Mouse (Mus musculus) hindbrain, embryonic 12.5 days (tissue): ENCODE results near the gene Ces1f. TPM values are rescaled to one million over a fixed set of nuclear protein-coding genes. Genes with fewer than 3 reads are reported as not detected.

ENCODE experiments used
- polyA plus RNA-seq: library from polyadenylated mRNA; unstranded; fragments of >200 nt; fragmentation: Nextera tagmentation; extraction: Ambion mirVana; gene quantifications from 2 replicates; pipeline ENCODE4 v1.2.1, GENCODE M21; 2016

Gene Ces1f
- polyA plus RNA-seq, 1 experiment from 2014 or later = not detected

Other genes with a start within 250 kb of the Ces1f start
- gene Ces1a, start 231.6 kb downstream of the Ces1f start, polyA plus RNA-seq = not detected in 2 replicates
- gene Ces1b, start 199.7 kb downstream of the Ces1f start, polyA plus RNA-seq = not detected in 2 replicates
- not detected in 2 replicates for gene Ces1c, start 148.5 kb downstream of the Ces1f start, polyA plus RNA-seq
- gene Ces1d, start 81.9 kb downstream of the Ces1f start, polyA plus RNA-seq = 0.23 and 0.48 TPM in 2 replicates
- gene Ces1e, start 50.1 kb downstream of the Ces1f start, polyA plus RNA-seq = not detected in 2 replicates
- not detected in 2 replicates for gene Ces1g, start 57.6 kb upstream of the Ces1f start, polyA plus RNA-seq
- not detected in 2 replicates for gene Ces1h, start 100.0 kb upstream of the Ces1f start, polyA plus RNA-seq